Mouse (Mus musculus): ENCODE measurements around the gene Hecw2.

DNA sequence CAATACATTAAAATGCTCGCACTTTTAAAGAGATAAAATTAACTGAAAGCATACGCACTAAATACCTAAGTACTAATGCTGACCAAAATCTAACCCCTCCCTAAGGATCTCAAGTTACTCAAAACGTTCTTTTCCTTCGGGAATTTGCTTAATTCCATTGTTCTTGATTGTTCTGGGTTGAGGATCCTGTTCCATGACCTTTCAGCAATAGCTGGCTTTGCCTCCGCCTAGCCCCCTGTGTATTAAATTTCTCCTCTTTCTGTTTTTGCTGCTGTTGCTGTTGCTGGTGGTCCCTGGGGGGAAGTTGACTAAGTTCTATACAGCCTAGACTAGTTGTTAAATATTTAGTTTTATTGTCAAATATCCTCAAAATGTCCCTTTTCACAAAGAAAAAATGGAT, 85.7 kb downstream of the Hecw2 start:
- TF ChIP-seq CTCF (IDR thresholded peaks at IDR 0.05) (no peak), EP300 (IDR thresholded peaks at IDR 0.05) (no peak)
